ENCODE assay signal across 19 mouse cellular contexts in the genomic region with DNA sequence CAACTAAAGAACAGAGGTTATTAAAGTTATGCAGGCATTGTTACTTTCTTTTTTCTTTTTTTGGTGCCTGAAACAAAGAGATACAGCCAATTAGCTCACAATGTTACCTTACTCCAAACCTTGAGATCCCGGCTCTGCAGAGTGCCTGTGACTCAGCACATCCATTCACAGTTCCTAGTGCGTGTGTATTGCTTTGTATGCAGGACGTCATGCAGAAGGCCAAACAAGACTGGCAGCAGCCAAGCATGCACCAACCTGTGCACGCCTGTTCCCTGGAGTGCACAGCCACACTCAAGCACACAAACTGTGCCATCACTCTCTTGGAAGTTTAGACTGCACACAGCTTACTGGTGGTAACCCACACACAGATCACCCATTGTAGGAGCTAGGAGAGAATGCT. TPM values are rescaled to one million over a fixed set of nuclear protein-coding genes. Genes with fewer than 3 reads are reported as not detected.
"Had no signal": no experiment of that assay in that cellular context is flagged by ENCODE, and none has a peak within 500 bp of the region (broad histone marks: within the 10 kb centered on the region; RNA-seq: fewer than 3 reads in every experiment).

No protein-coding gene starts in this region.

- H3K4me3 ChIP-seq: intestine, embryonic 15.5 days; left cerebral cortex, adult 2 months; megakaryocyte, embryonic 14.5 days had no signal

- H3K4me1 ChIP-seq: intestine, embryonic 15.5 days had no signal

- H3K9me3 ChIP-seq: intestine, embryonic 15.5 days had no signal

- H3K4me2 ChIP-seq: intestine, embryonic 15.5 days; liver, embryonic 11.5 days; lung, embryonic 14.5 days; midbrain, embryonic 11.5 days had no signal

- H3K9ac ChIP-seq: intestine, embryonic 15.5 days; liver, embryonic 14.5 days; liver, postnatal 0 days; lung, embryonic 14.5 days had no signal

- DNase-seq: kidney, adult 18-20 months; kidney, adult 9 months; kidney, postnatal 14 days; kidney, postnatal 4 days; layer of hippocampus, postnatal 36 days; liver, postnatal 0 days; lung, embryonic 14.5 days; midbrain, embryonic 14.5 days; right cerebral cortex, postnatal 25 days; thymus, adult 18-20 months; thymus, postnatal 36 days had no signal

- H3K27me3 ChIP-seq: intestine, embryonic 15.5 days had no signal

- ATAC-seq: intestine, embryonic 15.5 days; liver, postnatal 0 days; lung, postnatal 0 days had no signal

- H3K36me3 ChIP-seq: intestine, embryonic 15.5 days had no signal

- H3K27ac ChIP-seq: intestine, embryonic 15.5 days; left cerebral cortex, adult 2 months; liver, embryonic 14.5 days; macrophage had no signal

RNA-seq across cellular contexts. Expression of a gene that starts 12.3 kb away (rescaled TPM):
- polyA plus RNA-seq: liver, postnatal 0 days; macrophage had no signal
